Mouse (Mus musculus): Measurements from ENCODE around the gene Ap3b2.

- TF ChIP-seq TAL1 (conservative IDR thresholded peaks at IDR 0.05; ENCODE audit: low read depth, low read length) (no peak), CTCF (IDR thresholded peaks at IDR 0.05; ENCODE audit: low read depth, low read length) (no peak), POLR2AphosphoS5 (IDR thresholded peaks at IDR 0.05; ENCODE audit: insufficient replicate concordance, low read depth, low read length) (no peak)
These were observed at the start of gene Ap3b2 for GRCm38 (mm10) chr7:81493331-81494021.
